Mouse (Mus musculus) kidney, postnatal 10 days (tissue): ENCODE measurements around the gene Zfp385c.
A peak's percentile ranks its signal among the peaks of the same experiment; 100 is the strongest.
"Not testable (repeated sequence)": the region's sequence is repeated elsewhere in the genome, so short reads cannot be mapped to it uniquely, and the experiment has no call there.

Source experiments
- DNase-seq: peaks from one replicate; pipeline ENCODE4 v3.0.0; 2021; ENCODE audit warnings: mixed read lengths

The Zfp385c gene

GRCm38 (mm10) chr11:100623867-100624266 is 68.4 kb downstream of the Zfp385c start:
- peak; percentile 78 for DNase-seq

GRCm38 (mm10) chr11:100622714-100623113 is 69.5 kb downstream of the Zfp385c start:
- peak; percentile 97 for DNase-seq

GRCm38 (mm10) chr11:100619982-100620381 is 72.3 kb downstream of the Zfp385c start, which contains the start of gene Dnajc7:
Gene Dnajc7 (minus strand): TSS chr11:100620168.
- no peak for DNase-seq

- peak; percentile 97 for DNase-seq
These were observed 72.7 kb downstream of the Zfp385c start for GRCm38 (mm10) chr11:100619485-100619975.

GRCm38 (mm10) chr11:100618761-100619484 is 73.3 kb downstream of the Zfp385c start, which contains the start of gene Nkiras2:
Gene Nkiras2 (plus strand): TSS chr11:100619244.
- peak; percentile 85 for DNase-seq

GRCm38 (mm10) chr11:100617480-100617879 is 74.8 kb downstream of the Zfp385c start:
- no peak for DNase-seq

GRCm38 (mm10) chr11:100616836-100617235 is 75.4 kb downstream of the Zfp385c start:
- not testable (repeated sequence) for DNase-seq

GRCm38 (mm10) chr11:100616332-100616731 is 75.9 kb downstream of the Zfp385c start:
- no peak for DNase-seq

- DNase-seq: no peak
These were observed 79.0 kb downstream of the Zfp385c start for GRCm38 (mm10) chr11:100613241-100613640.

GRCm38 (mm10) chr11:100611627-100612026 is 80.6 kb downstream of the Zfp385c start:
- no peak for DNase-seq

GRCm38 (mm10) chr11:100609997-100610680 is 82.1 kb downstream of the Zfp385c start:
- peak; percentile 45 for DNase-seq

GRCm38 (mm10) chr11:100609355-100609996 is 82.8 kb downstream of the Zfp385c start:
- DNase-seq: no peak

GRCm38 (mm10) chr11:100608796-100609195 is 83.5 kb downstream of the Zfp385c start:
- DNase-seq: no peak

- no peak for DNase-seq
These were observed 85.1 kb downstream of the Zfp385c start for GRCm38 (mm10) chr11:100607121-100607520.

- no peak for DNase-seq
These were observed 86.8 kb downstream of the Zfp385c start for GRCm38 (mm10) chr11:100605451-100605850.

- DNase-seq: no peak
These were observed 87.8 kb downstream of the Zfp385c start for GRCm38 (mm10) chr11:100604321-100605005.

- no peak for DNase-seq
These were observed 88.4 kb downstream of the Zfp385c start for GRCm38 (mm10) chr11:100603813-100604212.

- DNase-seq: no peak
These were observed 89.1 kb downstream of the Zfp385c start for GRCm38 (mm10) chr11:100603155-100603554.

- DNase-seq: no peak
These were observed 90.9 kb downstream of the Zfp385c start for GRCm38 (mm10) chr11:100601372-100601771.

- DNase-seq: no peak
These were observed 94.2 kb downstream of the Zfp385c start for GRCm38 (mm10) chr11:100598074-100598473.

GRCm38 (mm10) chr11:100595533-100595932 is 96.7 kb downstream of the Zfp385c start:
- DNase-seq: no peak

GRCm38 (mm10) chr11:100594608-100595007 is 97.6 kb downstream of the Zfp385c start:
- DNase-seq: no peak
